Mouse (Mus musculus): ENCODE results near the gene Rb1.

- no peak for TF ChIP-seq POLR2A (IDR thresholded peaks at IDR 0.05; ENCODE audit: insufficient read depth, low read length)
- TF ChIP-seq CTCF (IDR thresholded peaks at IDR 0.05; ENCODE audit: low read depth, low read length): no peak
Observed at GRCm38 (mm10) chr14:73258181-73258580, 67.4 kb downstream of the Rb1 start.
